Mouse (Mus musculus): ENCODE results near the gene Pih1h3b.
A peak's percentile ranks its signal among the peaks of the same experiment; 100 is the strongest.

Gene Pih1h3b

DNA sequence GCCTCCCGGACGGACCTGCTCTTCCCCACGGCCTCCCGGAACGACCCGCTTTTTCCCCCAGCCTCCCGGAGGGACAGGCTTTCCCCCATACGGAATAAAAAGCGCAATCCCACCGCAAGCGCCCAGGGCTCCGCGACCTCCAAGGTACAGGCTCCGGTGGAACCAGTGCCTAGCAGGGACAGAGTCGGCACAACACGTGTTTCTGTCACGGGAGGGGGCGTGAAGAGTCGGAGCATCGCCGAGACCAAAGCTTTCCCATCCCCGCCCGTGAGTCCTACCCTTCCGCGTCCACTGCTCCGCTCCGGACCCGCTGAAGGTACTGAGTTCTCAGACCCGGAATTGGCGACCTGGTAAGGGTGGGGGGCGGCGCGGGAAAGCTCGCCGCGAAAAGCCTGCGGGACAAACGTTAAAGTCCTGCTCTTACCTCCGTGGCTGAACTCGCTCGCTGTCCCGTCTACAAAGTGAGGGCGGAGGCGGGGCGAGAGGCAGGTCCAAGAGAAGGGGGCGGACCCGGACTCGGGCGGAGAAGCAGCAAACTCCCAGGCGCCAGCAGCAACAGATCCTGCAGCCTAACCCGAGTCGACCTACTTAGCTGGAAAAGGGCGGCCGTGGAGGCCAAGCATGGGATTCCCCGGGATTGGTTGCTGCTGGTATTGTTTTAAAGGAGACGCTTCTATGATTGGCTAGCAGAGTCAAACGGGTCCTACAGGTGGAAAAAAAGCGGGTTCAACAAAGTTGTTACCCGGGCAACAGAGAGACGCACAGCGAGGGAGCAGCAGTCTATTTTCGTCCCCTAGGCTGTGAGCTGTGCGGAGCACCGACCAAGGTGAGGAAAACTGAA lies at the start of gene Pih1h3b, which contains the start of gene Nup62cl:
Gene Pih1h3b (plus strand): TSS at position 745 of the 841 bp plus-strand sequence.
Gene Nup62cl (minus strand): TSS at position 578 of the 841 bp plus-strand sequence.
- peak; percentile 61 for DNase-seq (ENCODE audit: inconsistent ontology term)

DNA sequence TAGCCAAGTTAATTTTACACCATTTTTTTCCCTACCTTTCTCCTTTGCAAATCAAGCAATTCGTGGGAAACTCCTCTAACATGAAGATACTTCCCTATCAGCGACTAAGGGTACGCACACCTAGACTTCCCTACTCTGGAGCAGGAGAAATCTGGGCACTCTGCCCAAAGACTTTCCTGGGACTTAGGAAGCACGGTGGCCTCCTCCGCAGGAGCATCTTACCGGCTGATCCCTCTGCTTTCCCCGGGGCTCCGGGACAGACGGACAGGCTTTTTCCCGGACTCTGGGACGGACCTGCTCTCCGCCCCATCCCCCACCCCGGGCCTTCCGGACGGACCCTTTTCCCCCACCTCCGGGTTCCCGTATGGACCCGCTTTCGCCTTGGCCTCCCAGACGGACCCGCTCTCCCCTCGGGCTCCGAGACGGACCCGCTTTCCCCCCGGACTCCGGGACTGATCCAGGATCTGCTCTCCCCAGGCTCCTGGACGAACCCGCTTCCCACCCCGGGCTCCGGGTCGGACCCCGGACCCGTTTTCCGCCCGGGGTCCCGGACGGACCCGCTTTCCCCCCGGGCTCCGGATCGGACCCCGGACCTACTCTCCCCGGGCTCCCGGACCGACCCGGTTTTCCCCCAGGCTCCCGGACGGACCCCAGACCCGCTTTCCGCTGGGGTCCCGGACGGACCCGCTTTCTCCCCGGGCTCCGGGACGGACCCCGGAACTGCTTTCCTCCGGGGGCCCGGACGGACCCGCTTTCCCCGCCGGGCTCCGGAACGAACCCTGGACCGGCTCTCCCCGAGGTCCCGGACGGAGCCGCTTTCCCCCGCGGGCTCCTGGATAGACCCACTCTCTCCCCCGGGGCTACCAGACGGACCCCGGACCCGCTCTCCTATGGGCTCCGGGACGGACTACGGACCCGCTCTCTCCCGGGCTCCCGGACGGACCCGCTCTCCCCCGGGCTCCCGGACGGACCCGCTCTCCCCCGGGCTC lies 1.5 kb upstream of the Pih1h3b start:
- no peak for DNase-seq (ENCODE audit: inconsistent ontology term)

DNA sequence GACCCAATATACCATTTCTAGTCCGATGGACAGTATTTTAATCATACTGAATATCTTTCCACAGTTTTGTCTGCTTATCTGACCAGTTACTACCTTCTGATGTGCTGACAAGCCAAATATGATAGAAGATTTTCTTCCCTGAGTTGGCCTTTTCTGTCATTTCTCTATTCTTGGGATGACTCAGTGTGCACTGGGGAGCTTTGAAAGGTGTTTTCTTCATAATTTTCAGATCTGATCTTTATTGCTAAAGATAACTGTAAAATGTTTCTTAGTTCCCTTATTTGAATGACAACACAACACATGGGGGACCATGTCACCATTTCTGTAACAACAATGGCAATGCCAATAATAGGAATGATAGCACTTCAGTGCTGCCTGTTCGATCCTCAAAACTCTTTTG lies 19.9 kb downstream of the Pih1h3b start:
- no peak for DNase-seq (ENCODE audit: inconsistent ontology term)

DNA sequence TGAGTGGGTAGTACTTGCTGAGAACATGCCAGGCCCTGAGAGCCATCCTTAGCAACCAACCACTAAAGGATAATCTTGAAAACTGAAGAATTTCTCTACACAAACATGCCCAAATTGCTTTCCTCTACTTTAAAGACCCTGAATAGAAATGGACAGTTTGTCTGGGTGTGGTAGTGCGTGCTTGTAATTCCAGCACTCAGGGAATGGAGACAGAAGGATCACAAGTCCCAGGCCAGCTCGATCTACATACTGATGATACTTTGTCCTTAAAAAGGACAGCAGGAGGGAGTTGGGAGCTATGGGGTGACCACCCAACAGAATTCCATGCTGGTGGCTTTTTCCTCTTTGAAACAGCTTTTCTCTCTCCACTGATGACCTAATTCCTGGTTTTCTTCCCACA lies 31.4 kb downstream of the Pih1h3b start:
- DNase-seq (ENCODE audit: inconsistent ontology term) = no peak

Data from Muller cell, postnatal 12 days (primary cell).